Mouse (Mus musculus) lung, adult 2 months (tissue): ENCODE results near the gene Uts2r. TPM values are rescaled to one million over a fixed set of nuclear protein-coding genes. Genes with fewer than 3 reads are reported as not detected.

Experiments
- DNase-seq: peaks from one replicate; pipeline ENCODE4 v3.0.0; 2022
- H3K4me1 ChIP-seq: fragments of 200-500 bp; 2 replicates; pipeline ENCODE4 v1.6.1; 2011; ENCODE audit warnings: low read length; ENCODE audit not compliant: control insufficient read depth, insufficient read depth
- H3K4me3 ChIP-seq: fragments of 200-500 bp; replicated peaks from 2 replicates; pipeline ENCODE3; 2011; ENCODE audit warnings: low read depth, mild to moderate bottlenecking, control low read depth, low read length; ENCODE audit errors: extremely low read depth
- CTCF ChIP-seq: fragments of 200-500 bp; IDR thresholded peaks from 2 replicates; pipeline ENCODE4 v1.5.1; 2011; ENCODE audit warnings: mild to moderate bottlenecking, low read length, control low read depth; ENCODE audit not compliant: insufficient read depth
- POLR2A ChIP-seq: fragments of 200-500 bp; IDR thresholded peaks from 2 replicates; pipeline ENCODE4 v1.6.1; 2011; ENCODE audit warnings: low read depth, mild to moderate bottlenecking, control low read depth, low read length, borderline replicate concordance; ENCODE audit errors: extremely low read depth
- WGBS: fragments of 180-500 bp; shearing (Covaris S2); methylation state at CpG from one replicate; pipeline ENCODE4 v1.1.7; 2018; 5-methylcytosine and 5-hydroxymethylcytosine counted together
- polyA plus RNA-seq: library from polyadenylated mRNA; depleted of rRNA; stranded (reverse); fragments of >200 nt; gene quantifications from 2 replicates; pipeline ENCODE4 v1.2.3, GENCODE M21; 2012

Uts2r gene
- polyA plus RNA-seq, 1 experiment, result 0.13 TPM

DNA sequence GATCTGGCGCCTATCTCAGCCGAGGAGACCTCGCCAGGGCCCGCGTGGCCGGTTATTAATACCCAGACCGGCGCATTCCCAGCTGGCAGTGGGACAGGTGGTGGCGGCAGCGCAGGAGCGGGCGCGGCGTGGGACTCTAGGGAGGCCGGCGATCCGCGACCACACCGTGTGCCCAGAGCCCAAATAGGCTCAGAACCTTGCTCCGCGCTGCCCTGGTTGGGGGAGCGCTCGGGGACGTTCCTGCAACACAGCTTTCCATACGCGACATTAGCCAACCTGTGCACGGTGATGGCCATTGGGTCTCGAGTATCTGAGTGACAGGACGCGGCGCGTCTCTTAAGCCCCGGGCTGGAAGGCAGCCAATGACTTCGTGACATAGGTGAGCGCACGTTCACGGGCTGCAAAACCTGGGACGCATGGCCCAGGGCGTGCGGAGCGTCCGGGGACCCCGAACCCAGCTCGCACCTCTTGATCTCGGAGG is 3.6 kb upstream of the Uts2r start:
- TF ChIP-seq POLR2A (no peak), CTCF (no peak)
- Histone ChIP-seq H3K4me1 (peaks cover 3% of the 10 kb centered on the region), H3K4me3 (no peak overlapping the region)
- WGBS, result 3% methylated on average over 45 of the region's 45 CpGs
- DNase-seq, result no peak

DNA sequence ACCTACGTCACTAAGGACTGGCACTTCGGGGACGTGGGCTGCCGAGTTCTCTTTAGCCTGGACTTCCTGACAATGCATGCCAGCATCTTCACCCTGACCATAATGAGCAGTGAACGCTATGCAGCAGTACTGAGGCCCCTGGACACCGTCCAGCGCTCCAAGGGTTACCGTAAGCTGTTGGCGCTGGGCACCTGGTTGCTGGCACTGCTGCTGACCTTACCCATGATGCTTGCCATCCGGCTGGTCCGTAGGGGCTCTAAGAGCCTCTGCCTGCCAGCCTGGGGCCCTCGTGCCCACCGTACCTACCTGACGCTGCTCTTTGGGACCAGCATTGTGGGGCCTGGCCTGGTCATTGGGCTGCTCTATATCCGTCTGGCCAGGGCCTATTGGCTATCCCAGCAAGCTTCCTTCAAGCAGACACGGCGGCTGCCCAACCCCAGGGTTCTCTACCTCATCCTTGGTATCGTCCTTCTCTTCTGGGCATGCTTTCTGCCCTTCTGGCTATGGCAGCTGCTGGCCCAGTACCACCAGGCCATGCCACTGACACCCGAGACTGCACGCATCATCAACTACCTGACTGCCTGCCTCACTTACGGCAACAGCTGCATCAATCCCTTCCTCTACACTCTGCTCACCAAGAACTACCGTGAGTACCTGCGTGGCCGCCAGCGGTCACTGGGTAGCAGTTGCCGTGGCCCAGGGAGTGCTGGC is 720 bp downstream of the Uts2r start:
- DNase-seq, result no peak
- Histone ChIP-seq H3K4me1 (peaks cover 3% of the 10 kb centered on the region), H3K4me3 (no peak overlapping the region)
- TF ChIP-seq POLR2A (no peak), CTCF (no peak)
- WGBS, result 92% methylated on average over 26 of the region's 26 CpGs

DNA sequence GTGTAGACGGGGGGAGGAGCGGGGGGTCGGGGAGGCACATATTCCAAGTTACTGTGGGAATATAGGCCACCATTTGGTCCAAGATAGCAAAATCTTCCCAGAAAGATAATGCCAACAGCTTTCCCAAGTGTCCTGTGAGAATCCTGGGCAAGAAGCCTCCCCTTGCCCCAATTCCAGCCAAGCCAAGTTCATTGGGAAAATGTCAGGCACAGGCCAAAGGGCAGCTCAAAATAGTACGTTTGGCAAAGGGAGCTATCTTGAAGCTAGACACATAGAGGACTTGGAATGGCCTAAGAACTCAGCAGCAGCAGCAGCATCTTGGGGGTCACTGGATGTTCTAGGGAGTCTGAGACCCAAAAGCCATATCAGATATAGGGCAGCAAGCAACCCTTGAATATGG is 3.7 kb downstream of the Uts2r start:
- no peak overlapping the region for H3K4me3 ChIP-seq
- WGBS, result 78% methylated on average over 4 of the region's 4 CpGs
- no peak for TF ChIP-seq CTCF
- no peak for DNase-seq
- no peaks in the 10 kb centered on the region for H3K4me1 ChIP-seq

DNA sequence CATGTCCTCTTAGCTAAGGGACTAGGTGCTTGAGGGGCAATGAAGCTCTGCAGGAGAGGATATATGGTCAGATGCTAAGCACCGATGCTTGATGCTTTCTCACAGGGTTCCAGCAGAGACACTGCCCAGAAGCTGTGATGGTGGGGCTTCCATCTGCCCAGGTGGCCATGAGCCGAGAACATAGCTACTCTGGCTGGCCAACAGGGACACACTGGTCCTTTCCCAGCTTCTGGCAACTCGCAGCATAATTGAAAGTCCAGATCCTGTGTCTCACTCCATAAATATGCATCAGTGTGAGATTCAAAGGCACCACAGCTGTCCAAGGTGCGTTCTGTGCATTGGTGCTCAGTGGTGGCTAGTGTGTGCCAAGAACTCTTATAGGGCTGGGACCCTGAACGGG is 13.1 kb downstream of the Uts2r start:
- no peak for TF ChIP-seq CTCF
- TF ChIP-seq POLR2A, result no peak
- WGBS, result 83% methylated on average over 5 of the region's 5 CpGs
- DNase-seq, result no peak
- Histone ChIP-seq H3K4me3 (no peak overlapping the region), H3K4me1 (no peaks in the 10 kb centered on the region)

DNA sequence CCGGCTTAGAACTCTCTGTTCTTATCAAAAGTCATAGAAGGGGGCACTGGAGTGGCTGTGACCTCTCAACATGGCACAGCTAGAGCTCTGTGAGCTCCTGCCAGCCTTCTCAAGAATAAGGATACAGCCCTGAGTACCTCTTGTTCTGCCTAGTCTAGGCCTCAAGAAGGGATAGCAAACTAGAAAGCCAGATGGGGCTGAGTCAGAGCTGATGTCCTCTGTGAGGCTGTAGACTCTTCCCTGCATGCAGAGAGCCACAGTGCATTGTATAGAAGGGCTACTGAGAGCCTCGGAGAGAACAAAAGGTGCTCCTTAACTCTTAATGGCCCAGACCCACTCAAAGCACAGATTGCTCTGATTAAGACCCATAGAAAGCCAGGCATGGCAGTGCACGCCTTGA is 14.2 kb downstream of the Uts2r start:
- no peak for DNase-seq
- Histone ChIP-seq H3K4me3 (no peak overlapping the region), H3K4me1 (no peaks in the 10 kb centered on the region)
- WGBS, result 54% methylated on average over 3 of the region's 3 CpGs
- TF ChIP-seq CTCF, result no peak
- TF ChIP-seq POLR2A, result no peak

DNA sequence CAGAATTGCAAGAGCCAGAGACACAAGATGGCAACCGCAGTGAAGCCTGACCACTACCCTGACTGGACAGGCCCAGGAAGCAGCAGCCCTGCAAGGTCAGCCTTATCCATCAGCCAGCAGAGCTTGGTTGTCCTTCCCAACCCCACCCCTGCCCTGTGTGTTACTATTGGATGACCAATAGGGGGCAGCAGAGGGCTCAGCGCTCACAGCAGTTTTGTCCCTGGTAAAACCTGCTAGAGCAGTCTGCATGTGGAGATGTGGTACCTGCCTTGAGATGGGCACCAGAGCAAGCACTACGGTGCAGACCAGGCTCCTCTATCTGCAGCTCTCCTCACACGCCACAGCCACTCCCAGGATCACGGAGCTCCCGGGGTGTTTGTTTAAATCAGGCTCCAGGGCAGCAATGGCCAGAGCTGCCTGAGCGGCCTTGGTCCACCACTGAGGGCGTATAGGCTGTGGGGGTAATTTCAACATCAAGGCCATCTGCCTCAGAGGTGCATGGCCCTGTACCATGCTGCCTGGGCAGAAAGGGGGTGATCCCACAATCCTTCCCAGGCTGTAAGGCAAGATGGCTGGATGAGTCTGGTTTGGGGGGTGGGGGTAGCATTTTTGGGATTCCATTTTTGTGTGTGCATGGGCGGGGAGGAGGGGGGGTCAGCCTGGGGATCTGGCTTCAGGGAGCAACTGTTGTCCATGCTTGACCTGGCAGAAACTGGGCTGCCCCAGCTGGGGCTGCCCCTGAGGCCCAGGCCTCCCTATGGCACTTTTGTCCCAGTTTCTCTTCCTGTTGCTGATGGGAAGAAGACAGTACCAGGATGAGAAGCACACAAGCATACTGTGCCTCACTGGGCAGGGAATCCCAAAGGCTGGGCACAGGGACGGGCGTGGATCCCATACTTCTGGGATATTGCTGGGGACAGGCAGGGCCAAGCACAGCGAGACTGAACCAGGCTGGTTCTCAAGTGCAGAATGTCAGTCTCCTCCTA is 16.5 kb downstream of the Uts2r start:
- no peaks in the 10 kb centered on the region for H3K4me1 ChIP-seq
- peak; percentile 91 for TF ChIP-seq CTCF
- no peak for TF ChIP-seq POLR2A
- WGBS, result 59% methylated on average over 12 of the region's 12 CpGs
- no peak overlapping the region for H3K4me3 ChIP-seq
- peak; percentile 30 for DNase-seq

DNA sequence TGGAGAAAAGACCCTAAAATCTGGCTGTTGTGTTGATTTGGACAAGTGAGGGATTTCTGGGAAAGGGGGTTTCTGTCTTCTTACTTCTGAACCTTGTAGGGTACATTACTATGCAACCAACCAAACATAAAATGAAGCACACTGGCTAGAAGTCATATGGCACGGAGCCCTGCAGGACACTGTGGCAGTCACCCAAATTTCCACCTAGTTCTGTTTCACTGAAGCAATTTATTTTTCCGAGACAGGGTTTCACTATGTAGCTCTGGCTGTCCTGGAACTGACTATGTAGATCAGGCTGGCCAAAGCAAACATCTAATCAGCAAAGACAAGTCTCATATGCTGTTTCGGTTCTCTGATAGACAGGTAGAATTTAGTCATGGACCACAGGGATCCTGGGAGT is 29.6 kb downstream of the Uts2r start:
- 73% methylated on average over 3 of the region's 3 CpGs for WGBS
- no peak for DNase-seq
- TF ChIP-seq CTCF (no peak), POLR2A (no peak)

DNA sequence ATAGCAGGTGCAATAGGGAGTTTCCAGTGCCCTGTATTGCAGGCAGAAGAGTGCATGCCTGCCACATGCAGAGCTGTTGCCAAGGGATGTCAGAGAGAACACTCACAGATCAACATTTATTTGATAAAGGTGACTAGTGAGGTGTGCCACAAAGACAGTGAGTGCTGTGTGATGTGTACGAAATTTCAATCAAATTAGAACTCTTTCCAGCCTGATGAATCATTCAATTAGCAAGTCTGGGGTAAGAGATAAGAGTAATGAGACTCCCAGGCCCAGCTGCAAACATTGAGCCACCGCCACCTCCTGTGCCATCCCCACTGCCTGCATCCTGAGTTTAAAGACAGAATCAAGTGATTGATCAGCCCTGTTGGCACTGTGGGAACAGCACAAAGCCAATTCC is 32.7 kb downstream of the Uts2r start:
- DNase-seq, result no peak
- WGBS, result 64% methylated on average over 2 of the region's 2 CpGs
- H3K4me3 ChIP-seq, result no peak overlapping the region
- TF ChIP-seq CTCF (no peak), POLR2A (no peak)
- no peaks in the 10 kb centered on the region for H3K4me1 ChIP-seq

More for the DNA sequence above, 29.6 kb downstream of the Uts2r start:
- no peaks in the 10 kb centered on the region for H3K4me1 ChIP-seq
- no peak overlapping the region for H3K4me3 ChIP-seq

DNA sequence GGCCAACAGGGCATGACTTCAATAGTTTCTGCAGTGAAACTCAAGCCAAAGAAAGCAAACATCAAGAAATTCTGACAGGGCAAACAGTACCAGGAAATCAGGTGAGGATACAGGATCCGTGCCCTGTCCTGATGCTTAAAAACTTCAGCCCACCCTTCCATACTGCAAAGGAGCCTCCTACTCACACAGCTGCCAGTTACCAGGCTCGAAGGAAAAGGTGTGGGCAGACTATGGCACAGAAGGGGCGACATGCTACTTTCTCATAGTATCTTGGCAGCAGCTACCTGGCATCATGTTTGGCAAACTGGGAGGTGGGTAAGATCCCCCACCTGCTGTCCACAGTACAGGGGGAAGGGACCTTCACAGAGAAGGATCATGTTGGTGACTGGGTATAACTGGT is 33.3 kb downstream of the Uts2r start:
- H3K4me1 ChIP-seq, result no peaks in the 10 kb centered on the region
- H3K4me3 ChIP-seq, result no peak overlapping the region
- TF ChIP-seq POLR2A, result no peak
- TF ChIP-seq CTCF, result no peak
- 67% methylated on average over 3 of the region's 3 CpGs for WGBS
- DNase-seq, result no peak

DNA sequence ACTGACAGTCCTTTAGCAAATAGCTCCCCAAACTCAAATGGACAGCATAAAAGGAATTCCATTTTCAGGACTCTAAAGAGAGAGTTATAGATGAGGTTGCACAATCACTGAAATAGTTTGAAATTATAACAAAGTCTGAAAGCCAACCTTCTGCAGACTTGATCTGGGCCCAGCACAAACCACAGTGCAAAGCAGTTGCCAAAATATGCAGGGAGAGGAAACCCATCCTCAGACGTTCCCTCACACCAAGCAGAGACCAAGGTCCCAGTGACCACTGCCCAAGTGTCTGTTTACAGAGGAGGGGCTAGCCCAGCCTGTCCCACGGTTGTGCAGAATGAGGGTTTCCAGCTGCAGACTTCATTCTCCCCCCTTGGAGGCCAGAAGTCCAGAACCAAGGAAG is 38.6 kb downstream of the Uts2r start:
- no peak overlapping the region for H3K4me3 ChIP-seq
- no peaks in the 10 kb centered on the region for H3K4me1 ChIP-seq
- 22% methylated on average over 2 of the region's 2 CpGs for WGBS
- TF ChIP-seq POLR2A (no peak), CTCF (no peak)
- DNase-seq, result no peak
